Mouse (Mus musculus): ENCODE results near the gene Pdpn.

Gene Pdpn

DNA sequence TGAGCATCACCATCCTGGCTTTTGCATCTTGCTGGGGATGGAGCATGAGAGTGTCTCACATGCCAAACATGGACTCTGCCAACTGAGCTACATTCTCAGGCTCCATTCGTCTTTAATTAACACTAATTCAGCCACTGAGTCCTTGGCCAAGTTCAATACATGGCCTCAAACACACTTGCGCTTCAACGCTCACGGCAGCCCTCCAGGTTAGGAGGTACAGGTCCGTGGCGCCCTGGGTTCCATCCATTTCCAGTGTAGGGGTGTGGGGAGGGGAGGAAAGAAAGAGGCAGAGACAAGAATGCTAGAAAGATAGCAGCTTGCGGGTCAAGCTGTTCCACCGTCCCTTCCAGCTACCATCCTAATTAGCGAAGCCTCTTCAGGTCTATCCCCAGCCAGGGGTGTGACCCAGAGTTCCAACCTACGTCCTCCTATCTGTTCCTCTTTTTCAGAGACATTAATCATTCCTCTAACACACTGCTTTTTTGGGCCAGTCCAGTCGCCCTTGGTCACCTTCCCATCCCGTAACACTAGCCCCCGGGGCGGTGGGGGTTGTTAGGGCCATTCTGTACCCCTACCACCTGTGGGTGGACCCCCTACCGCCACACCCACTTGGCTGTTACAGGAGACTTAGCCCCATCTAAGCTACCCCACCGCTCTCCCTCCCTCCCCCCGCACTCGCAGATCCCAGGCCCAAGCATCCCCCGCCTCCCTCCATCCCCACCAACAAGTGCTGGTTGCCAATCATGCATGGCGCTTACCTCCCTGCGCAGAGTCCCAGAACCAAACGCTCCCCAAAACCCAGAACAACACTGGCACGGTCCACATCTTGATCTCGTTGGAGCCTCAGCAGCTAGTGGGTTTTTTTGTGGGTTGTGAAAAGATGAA lies 691 bp downstream of the Pdpn start:
- no peak for DNase-seq (ENCODE audit: low spot score in 2 of 2)

DNA sequence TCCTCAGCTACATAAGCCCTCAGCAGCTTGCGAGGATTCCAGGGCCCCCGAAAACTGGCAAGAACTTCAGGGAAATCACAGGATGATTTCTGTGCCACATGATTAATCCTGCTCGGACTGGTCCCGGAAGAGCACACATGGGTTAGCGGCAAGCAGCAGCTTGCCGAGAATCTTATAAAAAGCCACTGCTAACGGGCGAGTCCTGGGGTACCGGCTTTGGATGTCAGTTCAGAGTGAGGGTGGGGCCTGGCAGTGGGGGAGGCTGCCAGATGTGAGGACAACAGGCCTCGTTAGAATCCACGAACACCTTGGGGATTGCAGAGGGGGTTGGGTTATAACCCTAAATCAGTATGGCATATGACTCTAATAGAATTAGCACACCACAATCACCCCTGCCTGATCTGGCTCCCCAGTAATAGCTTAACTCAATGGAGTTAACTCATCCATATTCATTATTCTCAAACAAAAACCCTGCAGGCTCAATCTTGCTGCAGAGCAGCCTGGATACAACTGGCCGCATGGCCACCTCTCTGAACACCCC lies 2.3 kb downstream of the Pdpn start:
- DNase-seq (ENCODE audit: low spot score in 2 of 2): no peak

DNA sequence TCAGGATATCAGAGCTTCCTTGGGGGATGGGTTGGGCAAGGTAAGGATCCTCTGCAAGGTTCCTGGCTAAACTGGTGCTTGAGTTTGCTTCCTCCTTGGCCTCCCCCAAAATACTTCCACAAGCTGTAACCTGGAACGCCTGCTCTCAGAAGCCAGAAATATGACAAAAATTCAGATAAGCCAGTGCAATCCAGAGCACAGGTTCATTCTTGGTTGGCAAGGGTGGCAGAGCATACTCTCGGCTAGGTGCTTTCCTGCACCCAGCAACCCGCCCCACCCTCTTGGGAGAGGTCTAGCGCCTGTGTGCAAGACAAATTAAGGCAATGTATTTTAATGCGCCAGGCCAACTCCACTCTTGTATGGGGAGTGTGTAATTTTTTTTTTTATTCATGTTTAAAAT lies 3.2 kb downstream of the Pdpn start:
- DNase-seq (ENCODE audit: low spot score in 2 of 2): no peak

DNA sequence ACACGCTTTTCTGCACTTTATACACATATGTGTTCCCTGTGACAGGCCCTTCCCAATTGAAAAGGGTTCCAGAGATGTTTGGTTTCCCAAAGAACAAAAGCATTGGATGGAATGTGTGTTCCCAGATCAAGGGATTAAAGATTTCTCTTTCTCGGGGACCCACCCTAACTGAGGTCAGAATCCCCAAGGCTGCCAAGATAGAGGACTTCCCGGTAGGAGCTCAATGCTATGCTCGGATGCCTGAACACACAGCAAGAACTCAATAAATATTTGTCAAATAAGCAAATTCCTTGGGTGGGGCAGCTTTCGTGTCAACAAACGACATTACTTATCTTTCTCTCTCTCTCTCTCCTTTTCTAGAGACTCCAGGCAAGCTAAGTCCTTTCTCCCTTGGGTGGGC lies 5.0 kb downstream of the Pdpn start:
- DNase-seq (ENCODE audit: low spot score in 2 of 2): no peak

DNA sequence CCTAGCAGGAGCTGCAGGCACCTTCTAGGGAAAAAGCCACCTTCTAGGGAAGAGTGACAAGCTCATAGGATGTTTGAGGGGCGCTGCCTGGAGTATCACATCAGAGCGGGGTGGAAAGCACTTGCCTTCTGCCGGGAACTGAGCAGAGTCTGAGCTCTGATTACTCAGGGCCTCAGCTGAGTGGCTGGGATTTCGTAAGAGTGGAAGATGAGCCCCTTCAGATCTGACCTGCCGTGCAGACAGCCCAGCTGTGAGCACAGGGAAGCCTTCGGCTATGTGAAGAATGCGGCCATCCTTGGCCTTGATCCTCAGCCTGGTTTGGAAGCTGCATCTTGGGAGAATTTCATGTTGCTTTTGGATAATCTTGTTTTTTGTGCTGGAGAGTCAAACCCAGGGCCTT lies 10.5 kb downstream of the Pdpn start:
- no peak for DNase-seq (ENCODE audit: low spot score in 2 of 2)

DNA sequence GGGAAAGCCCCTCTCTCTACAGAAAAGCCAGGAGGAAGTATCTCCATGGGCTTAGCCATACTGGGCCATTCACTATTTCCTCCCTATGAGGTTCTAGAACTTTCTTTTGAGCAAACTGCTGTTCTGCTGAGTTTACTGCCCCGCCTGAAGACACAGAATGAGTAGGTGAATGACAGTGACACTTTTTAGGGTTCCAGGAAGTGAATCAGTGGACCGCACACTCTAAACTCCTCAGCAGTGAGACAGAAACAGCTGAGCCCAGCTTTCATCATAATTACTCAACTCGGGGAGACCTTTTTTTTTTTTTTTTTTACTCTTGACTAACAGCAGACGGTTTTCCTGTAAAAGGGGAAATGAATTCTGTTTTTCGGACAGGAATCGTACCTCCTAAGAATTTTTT lies 10.9 kb downstream of the Pdpn start:
- DNase-seq (ENCODE audit: low spot score in 2 of 2): no peak

DNA sequence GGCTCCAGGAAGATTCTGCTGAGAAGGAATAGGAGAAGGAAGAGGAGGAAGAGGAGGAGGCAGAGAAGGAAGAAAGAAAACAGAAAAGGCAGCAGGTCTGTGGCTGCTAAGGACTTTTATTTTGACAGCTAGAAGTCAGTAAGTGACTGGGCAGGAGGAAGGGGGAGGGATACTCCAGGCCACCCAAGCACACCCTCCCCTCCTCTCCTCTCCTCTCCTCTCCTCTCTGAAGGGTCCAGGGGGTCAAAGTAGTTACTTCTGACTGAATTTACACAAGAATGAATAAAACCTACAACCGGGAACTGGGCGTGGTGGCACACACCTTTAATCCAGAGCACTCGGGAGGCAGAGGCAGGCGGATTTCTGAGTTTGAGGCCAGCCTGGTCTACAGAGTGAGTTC lies 12.3 kb downstream of the Pdpn start:
- no peak for DNase-seq (ENCODE audit: low spot score in 2 of 2)

DNA sequence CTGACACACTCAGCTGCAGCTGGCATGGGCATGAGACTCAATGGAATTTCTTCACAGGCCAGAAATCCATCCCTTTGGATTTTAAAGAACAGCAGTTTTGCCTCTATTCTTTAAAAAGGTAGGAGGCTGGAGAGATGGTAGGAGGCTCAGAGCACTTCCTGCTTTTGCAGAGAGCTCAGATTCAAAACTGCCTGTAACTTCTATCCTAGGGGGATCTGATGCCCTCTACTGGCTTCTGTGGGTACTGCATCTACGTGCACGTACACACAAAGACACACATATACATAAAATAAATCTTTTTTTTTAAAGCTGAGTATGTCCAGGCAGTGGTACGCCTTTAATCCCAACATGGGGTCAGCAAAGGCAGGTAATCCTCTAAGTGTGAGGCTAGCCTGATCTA lies 19.2 kb downstream of the Pdpn start:
- peak in 1 of 2 experiments; percentile 40 for DNase-seq (ENCODE audit: low spot score in 2 of 2)

DNA sequence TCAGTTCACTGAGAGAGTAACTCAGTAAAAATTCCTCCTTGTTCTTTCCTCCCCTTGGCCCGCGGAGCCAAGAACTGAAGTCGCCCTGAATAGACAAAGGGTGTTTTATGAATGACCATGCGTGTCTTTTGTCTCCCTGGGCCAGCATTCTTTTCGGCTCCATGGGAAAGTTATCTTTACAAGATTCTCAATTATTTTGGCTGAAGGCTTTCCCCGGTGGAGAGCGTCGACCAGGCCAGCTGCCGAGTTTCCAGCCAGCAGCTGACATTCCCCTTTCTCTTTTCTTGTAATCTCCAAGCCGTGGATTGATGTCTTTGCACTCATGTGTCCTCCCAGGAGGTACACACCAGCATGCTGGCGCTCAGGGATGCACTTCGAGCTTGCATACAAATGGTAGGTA lies 19.7 kb downstream of the Pdpn start:
- DNase-seq (ENCODE audit: low spot score in 2 of 2): no peak

DNA sequence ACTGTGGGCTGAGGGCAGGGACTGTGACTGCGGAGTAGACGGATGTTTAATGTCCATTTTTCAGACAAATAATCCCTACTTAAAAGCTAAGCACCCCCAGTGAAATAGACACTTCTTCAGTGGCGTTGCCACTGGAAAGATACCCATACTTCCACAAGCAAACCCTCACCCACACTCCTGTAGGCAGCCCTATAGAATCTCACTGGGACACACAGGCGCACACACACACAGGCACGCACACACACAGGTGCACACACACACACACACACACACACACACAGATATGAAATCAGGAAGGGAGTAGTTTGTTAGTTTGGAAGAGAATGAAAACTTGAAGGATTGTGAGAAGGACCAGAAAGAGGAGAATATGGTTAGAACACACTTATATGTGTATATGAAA lies 20.3 kb downstream of the Pdpn start:
- no peak for DNase-seq (ENCODE audit: low spot score in 2 of 2)

DNA sequence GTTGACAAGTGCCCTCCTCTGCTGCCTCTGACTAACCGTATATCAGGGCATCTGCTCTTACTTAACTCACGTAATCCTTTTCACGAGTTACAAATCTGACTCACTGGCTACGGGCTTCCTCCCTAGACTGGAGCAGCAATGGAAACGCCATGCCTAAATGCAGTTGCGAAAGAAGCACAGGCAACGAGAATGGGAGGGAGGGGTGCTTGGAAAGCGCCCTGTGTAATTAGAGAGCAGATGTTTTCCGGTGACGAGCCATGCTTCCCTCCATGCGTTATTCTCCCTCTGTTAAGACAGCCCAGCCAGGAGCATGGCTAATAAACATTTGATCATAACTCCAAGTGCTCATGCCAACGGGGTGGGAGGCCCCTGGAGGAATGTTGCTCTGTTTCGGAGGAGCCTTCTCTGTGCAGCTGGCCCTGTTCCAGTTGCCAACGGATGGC lies 20.9 kb downstream of the Pdpn start:
- peak; percentile 57 to 71 for DNase-seq (ENCODE audit: low spot score in 2 of 2)

DNA sequence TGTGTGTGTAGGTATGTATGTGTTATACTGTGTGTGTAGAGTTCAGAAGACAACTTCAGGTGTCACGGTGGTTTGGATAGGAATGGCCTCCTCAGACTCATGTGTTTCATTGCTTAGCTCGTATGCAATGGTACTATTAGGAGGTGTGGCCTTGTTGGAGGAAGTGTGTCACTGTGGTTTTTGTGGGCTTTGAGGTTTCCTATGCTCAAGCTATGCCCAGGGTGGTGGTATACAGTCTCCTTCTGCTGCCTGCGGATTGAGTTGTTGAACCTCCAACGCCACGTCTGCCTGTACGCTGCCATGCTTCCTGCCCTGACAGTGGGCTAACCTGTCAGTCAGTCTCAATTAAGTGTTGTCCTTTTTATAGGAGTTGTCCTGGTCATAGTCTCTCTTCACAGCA lies 22.0 kb downstream of the Pdpn start:
- DNase-seq (ENCODE audit: low spot score in 2 of 2): no peak

DNA sequence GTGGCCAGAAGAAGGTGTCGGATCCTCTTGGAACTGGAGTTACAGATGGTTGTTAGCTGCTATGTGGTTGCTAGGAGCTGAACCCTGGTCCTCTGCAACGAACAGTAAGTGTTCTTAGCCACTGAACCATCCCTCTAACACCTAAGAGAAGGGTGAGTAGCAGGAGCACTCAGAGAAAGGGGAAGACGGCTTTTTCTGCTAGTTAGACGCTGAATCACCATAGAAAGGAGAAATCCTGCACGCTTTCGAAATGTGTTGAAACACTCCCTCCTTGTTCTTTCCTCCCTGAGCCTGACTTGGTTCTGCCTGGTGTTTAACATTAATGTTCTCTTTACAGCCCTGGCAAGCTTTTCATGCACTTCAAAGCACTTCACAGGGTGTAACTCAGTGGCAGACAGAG lies 27.8 kb downstream of the Pdpn start:
- DNase-seq (ENCODE audit: low spot score in 2 of 2): no peak

DNA sequence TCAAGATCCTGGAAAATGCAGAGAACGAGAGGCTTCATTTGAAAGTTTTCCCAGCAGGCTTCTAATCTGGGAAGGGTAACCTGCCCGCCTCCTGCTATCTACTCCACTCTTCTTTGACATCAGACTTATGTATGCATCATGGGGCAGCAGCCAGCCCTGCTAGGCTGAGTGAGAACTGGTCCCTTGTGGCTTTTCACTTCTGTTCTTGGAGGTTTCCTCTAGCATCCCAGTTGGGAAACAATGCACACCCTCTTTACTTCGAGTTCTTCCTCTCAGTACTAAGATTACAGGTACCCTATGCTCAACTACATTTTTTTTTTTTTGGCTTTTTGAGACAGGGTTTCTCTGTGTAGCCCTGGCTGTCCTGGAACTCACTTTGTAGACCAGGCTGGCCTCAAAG lies 28.5 kb downstream of the Pdpn start:
- no peak for DNase-seq (ENCODE audit: low spot score in 2 of 2)

DNA sequence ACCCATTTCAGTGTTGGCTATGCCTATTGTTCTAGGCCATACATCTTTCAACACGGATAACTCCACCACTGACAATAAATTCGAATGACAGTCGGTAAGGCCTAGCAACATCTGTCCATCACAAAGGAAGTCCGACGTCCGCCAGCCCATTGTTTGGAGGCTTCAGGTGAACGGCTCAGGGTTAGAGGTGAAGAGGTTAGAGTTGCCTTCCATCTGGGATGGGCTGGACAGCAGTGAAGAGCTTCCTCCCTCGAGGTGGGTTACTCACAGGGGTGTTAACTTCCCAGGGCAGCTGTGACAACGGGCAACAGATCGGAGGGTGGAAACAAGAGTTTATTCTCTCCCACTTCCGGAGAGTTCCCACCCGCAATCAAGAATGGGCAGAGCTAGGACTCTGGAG lies 36.7 kb downstream of the Pdpn start:
- DNase-seq (ENCODE audit: low spot score in 2 of 2): no peak

DNA sequence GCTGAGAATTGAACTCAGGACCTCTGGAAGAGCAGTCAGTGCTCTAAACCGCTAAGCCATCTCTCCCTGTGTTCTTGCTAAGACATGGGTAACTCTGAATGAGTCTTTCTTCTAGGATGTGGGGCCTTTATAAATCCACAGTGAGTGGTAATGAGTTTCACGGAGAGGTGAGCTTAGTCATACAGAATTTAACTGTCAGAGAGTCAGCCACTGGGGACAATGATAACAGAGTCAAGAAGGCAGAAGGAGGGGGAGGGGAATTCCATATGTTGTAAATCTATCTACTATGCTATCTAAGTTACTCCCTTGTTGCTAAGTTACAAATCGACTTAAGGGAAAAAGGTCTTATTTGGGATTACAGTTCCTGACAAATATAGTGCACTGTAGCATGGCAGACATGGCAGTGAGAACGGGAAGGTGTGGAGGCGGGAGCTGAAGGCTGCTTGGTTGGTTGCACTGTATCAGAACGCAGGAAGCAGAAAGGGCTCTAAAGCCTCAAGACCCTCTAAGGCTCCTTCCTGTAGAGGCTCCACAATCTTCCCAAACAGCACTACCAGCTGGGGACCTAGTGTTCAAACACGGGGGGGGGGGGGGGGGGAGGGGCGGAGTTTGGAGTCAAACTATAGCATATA lies 39.5 kb downstream of the Pdpn start:
- DNase-seq (ENCODE audit: low spot score in 2 of 2): no peak

DNA sequence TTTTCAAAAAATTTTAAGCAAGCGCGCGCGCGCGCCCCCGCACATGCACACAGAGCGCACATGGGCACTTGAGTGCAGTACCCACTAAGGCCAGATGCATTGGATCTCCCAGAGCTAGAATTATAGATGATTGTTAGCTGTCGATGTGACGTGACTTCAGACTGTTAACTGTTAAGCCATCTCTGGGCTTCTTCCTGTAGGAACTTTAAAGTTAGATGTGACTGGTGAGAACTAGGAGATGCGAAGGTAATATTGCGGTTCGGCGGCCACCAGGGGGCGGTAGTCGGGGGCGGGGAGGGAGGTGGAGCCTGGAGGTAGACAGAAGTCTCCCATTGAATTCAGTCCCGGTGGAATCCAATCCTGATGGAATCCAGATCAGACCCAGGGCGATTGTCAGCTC lies 40.8 kb downstream of the Pdpn start:
- DNase-seq (ENCODE audit: low spot score in 2 of 2): peak in 1 of 2 experiments; percentile 35

DNA sequence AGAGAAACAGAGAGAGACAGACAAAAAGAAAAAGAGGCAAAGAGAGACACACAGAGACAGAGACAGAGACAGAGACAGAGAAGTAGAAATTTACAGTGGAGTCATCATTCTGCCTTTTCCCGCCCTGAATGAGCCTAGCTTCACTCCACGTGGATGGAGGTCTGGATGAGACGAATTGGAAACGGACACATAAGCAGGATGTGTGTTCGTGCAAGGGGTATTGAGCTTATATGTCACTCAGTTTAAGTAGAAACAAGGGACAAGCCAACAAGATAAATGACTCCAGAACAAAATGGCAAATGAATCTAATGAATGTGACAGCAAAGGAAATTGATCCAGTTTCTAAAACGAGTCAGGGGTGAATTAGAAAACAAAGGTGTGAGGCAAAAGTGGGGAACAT lies 41.4 kb downstream of the Pdpn start:
- DNase-seq (ENCODE audit: low spot score in 2 of 2): no peak

DNA sequence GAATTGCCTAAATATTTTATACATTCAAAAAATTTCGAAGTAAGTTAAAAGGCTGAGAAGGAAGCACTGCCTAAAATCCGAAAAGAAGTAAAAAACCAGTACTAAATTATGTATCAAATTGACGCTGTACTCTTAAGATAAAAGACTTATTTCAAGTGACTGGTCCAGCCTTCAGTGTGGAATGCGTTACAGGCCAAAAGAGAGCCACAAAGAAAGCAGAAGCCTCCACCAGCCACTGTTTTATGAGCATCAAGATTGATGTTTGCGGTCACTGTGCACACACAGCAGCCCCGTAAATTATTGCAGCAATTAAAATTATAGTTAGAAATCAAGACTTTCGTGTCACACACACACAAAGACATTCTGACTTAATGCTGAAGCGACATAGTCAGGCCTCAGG lies 43.8 kb downstream of the Pdpn start:
- DNase-seq (ENCODE audit: low spot score in 2 of 2): no peak

DNA sequence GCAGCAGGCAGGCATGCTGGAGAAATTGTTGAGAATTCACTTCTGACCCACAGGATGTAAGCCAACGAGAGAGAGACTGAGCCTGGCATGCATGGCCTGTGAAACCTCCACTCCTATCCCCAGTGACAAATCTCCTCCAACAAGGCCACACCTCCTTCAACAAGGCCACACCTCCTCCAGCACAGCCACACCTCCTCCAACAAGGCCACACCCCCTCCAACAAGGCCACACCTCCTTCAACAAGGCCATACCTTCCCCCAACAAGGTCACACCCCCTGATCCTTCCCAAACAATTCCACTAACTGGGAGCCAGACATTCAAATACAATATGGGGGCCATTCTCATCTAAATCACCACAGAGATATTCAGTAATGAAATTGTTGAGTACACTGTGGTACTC lies 46.0 kb downstream of the Pdpn start:
- DNase-seq (ENCODE audit: low spot score in 2 of 2): no peak

DNA sequence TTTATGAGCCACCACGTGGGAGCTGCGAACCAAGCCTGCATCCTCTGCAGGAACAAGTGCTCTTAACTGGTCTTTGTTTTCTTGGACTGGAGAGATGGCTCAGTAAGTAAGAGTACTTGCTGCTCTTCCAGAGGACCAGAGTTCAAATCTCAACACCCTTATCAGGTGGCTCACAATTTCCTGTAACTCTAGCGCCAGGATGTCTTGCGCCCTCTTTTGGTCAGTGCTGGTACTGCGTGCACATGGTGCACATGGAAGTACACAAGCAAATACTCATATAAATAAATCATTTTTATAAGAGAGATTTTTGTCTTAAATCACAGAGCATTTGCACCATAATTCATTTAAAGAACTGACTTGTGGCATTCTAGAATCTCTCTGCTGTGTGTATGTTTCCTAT lies 51.3 kb downstream of the Pdpn start:
- no peak for DNase-seq (ENCODE audit: low spot score in 2 of 2)

DNA sequence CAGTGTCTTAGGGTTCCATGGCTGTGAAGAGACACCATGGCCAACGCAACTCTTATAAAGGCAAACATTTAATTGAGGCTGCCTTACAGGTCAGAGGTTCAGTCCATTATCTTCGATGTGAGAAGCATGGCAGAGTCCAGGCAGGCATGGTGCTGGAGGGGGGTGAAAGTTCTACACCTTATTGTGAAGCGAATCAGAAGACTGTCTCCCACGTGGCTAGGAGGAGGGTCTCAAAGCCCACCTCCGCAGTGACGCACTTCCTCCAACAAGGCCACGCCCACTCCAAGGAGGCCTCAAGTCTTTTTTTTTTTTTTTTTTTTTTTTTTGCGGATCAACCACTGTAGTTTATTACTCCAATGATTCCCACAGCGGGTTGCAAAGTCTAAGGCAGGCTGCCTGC lies 58.1 kb downstream of the Pdpn start:
- no peak for DNase-seq (ENCODE audit: low spot score in 2 of 2)

DNA sequence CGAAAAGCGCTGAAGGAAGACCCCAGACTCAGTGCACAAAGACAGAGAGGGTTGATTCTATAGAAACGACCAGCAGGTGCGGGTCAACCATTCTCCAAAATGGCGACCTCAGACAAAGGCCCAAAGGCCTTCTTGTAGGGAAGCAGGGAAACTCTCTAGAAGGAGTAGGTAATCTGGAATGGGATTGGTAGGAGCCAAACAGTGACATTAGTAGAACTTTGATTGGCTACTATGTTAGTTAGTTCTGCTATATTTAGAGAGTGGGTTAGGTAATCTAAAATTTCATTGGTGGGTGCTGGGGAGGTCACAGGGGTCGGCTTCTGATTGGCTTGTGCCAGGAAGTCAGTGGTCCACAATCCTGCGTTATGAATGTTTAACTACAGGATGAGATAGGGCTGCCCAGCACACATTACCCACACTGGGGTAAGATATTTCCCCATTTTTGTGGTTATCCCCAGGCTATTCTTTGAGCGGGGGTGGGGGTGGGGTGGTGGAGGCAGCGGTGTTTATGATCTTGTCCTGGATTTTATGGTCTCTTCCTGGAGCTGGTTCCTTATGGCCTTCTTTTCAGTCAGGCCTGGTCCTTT lies 59.7 kb downstream of the Pdpn start:
- no peak for DNase-seq (ENCODE audit: low spot score in 2 of 2)
